11 mouse cellular contexts compared by ENCODE assay signal in genomic region chr3:87164099-87164815, GRCm38 (mm10). TPM values are rescaled to one million over a fixed set of nuclear protein-coding genes. Genes with fewer than 3 reads are reported as not detected.
A peak's percentile ranks its signal among the peaks of the same experiment; 100 is the strongest.
DNase-seq lines count a peak whose midpoint lies in the region; ATAC-seq and TF ChIP-seq lines count a peak whose summit lies in the region.
"Had no signal": no experiment of that assay in that cellular context is flagged by ENCODE, and none has a peak within 500 bp of the region (broad histone marks: within the 10 kb centered on the region; RNA-seq: fewer than 3 reads in every experiment).

No protein-coding gene starts in this region.

- peaks cover 69% of the 10 kb centered on the region for H3K4me1 ChIP-seq in heart, embryonic 11.5 days (ENCODE audit: control insufficient read depth, insufficient read depth, low read length)
- peaks cover 93% of the 10 kb centered on the region for H3K4me1 ChIP-seq in heart, embryonic 12.5 days (replicated peaks)
- H3K4me1 ChIP-seq in liver, adult 2 months (ENCODE audit: control insufficient read depth, insufficient read depth, low read length), result 0 out of 2 replicates have a peak, but pooled peaks cover 2% of the 10 kb centered on the region
- peaks cover 96% of the 10 kb centered on the region for H3K4me1 ChIP-seq in embryonic facial prominence, embryonic 10.5 days
- peaks cover 81% of the 10 kb centered on the region for H3K4me1 ChIP-seq in limb, embryonic 15.5 days

- H3K4me3 ChIP-seq in heart, embryonic 11.5 days (ENCODE audit: low read depth, low read length), result no peak overlapping the region
- H3K4me3 ChIP-seq in heart, embryonic 12.5 days, result no peak overlapping the region
- H3K4me3 ChIP-seq in liver, adult 2 months (ENCODE audit: insufficient read depth, low read depth, low read length), result no peak overlapping the region
- no peak overlapping the region for H3K4me3 ChIP-seq in embryonic facial prominence, embryonic 10.5 days
- no peak overlapping the region for H3K4me3 ChIP-seq in limb, embryonic 15.5 days
- H3K4me3 ChIP-seq: heart, adult 2 months had no signal

- 82% methylated on average over 6 of the region's 6 CpGs for WGBS in heart, embryonic 11.5 days (ENCODE audit: insufficient replicate concordance)
- 82% methylated on average over 6 of the region's 6 CpGs for WGBS in heart, embryonic 12.5 days
- 40% methylated on average over 6 of the region's 6 CpGs for WGBS in liver, adult 2 months
- 90% methylated on average over 6 of the region's 6 CpGs for WGBS in embryonic facial prominence, embryonic 10.5 days
- 75% methylated on average over 6 of the region's 6 CpGs for WGBS in limb, embryonic 15.5 days

- no peaks in the 10 kb centered on the region; the same call in 1 of the 2 replicates for H3K36me3 ChIP-seq in heart, embryonic 11.5 days (ENCODE audit: control insufficient read depth, insufficient read depth, low read length)
- peaks cover 20% of the 10 kb centered on the region; the same call in 1 of the 2 replicates for H3K36me3 ChIP-seq in heart, embryonic 12.5 days
- H3K36me3 ChIP-seq in liver, adult 2 months (ENCODE audit: control insufficient read depth, insufficient read depth, low read length), result no peaks in the 10 kb centered on the region
- H3K36me3 ChIP-seq in embryonic facial prominence, embryonic 10.5 days (replicated peaks), result peaks cover 74% of the 10 kb centered on the region
- peaks cover 3% of the 10 kb centered on the region; the same call in 1 of the 2 replicates for H3K36me3 ChIP-seq in limb, embryonic 15.5 days

- ATAC-seq in heart, embryonic 11.5 days (replicated peaks; ENCODE audit: insufficient number of reproducible peaks, low FRiP score, low TSS enrichment), result no peak
- no peak for ATAC-seq in heart, embryonic 12.5 days (ENCODE audit: insufficient number of reproducible peaks, low FRiP score)
- ATAC-seq in limb, embryonic 15.5 days (ENCODE audit: insufficient number of reproducible peaks, low FRiP score, low TSS enrichment, low read depth), result no peak
- ATAC-seq: CD4-positive, CD25-positive, alpha-beta regulatory T cell, adult 4 months had no signal

- TF ChIP-seq POLR2A in liver, adult 2 months (IDR thresholded peaks at IDR 0.05; ENCODE audit: extremely low read depth, insufficient read depth, low read length), result no peak

- peak overlapping the region; percentile 39; the same call in 1 of the 2 replicates for H3K9ac ChIP-seq in heart, embryonic 11.5 days (ENCODE audit: low read depth, low read length)
- H3K9ac ChIP-seq in heart, embryonic 12.5 days, result no peak overlapping the region
- no peak overlapping the region for H3K9ac ChIP-seq in liver, adult 2 months (ENCODE audit: low read depth, low read length)
- no peak overlapping the region for H3K9ac ChIP-seq in limb, embryonic 15.5 days

- H3K27me3 ChIP-seq in heart, embryonic 11.5 days (ENCODE audit: control insufficient read depth, insufficient read depth, low read length), result no peaks in the 10 kb centered on the region
- no peaks in the 10 kb centered on the region for H3K27me3 ChIP-seq in heart, embryonic 12.5 days (replicated peaks)
- H3K27me3 ChIP-seq in liver, adult 2 months (ENCODE audit: control insufficient read depth, insufficient read depth, low read length), result no peaks in the 10 kb centered on the region
- H3K27me3 ChIP-seq in embryonic facial prominence, embryonic 10.5 days (replicated peaks; ENCODE audit: low read depth, poor library complexity, severe bottlenecking), result no peaks in the 10 kb centered on the region
- H3K27me3 ChIP-seq in limb, embryonic 15.5 days, result no peaks in the 10 kb centered on the region

- DNase-seq in liver, adult 2 months (ENCODE audit: extremely low read depth, low read depth, low spot score), result peak; percentile 34
- DNase-seq in liver, result no peak
- peak; percentile 7 for DNase-seq in embryonic facial prominence, embryonic 10.5 days (ENCODE audit: low spot score)
- DNase-seq in cerebellum, adult 11 months, result no peak
- no peak for DNase-seq in embryo, embryonic 10 days (ENCODE audit: low spot score)
- DNase-seq: right cerebral cortex, postnatal 14 days had no signal

- no peak for TF ChIP-seq CTCF in liver, adult 2 months (IDR thresholded peaks at IDR 0.05; ENCODE audit: low read depth, low read length)

- H3K9me3 ChIP-seq in heart, embryonic 11.5 days (replicated peaks; ENCODE audit: control insufficient read depth, low read length), result no peaks in the 10 kb centered on the region
- no peaks in the 10 kb centered on the region for H3K9me3 ChIP-seq in heart, embryonic 12.5 days (replicated peaks)
- H3K9me3 ChIP-seq in embryonic facial prominence, embryonic 10.5 days, result no peaks in the 10 kb centered on the region
- no peaks in the 10 kb centered on the region for H3K9me3 ChIP-seq in limb, embryonic 15.5 days

- no peaks in the 10 kb centered on the region for H3K79me2 ChIP-seq in liver, adult 2 months (ENCODE audit: control insufficient read depth, insufficient read depth, low read length)

- no peak overlapping the region; the same call in 1 of the 2 replicates for H3K4me2 ChIP-seq in heart, embryonic 11.5 days
- no peak overlapping the region for H3K4me2 ChIP-seq in heart, embryonic 12.5 days
- no peak overlapping the region for H3K4me2 ChIP-seq in limb, embryonic 15.5 days

- peak overlapping the region; percentile 74; the same call in 1 of the 2 replicates for H3K27ac ChIP-seq in heart, embryonic 11.5 days (ENCODE audit: low read depth, low read length)
- no peak overlapping the region for H3K27ac ChIP-seq in heart, embryonic 12.5 days (ENCODE audit: poor library complexity, severe bottlenecking)
- no peak overlapping the region for H3K27ac ChIP-seq in liver, adult 2 months (replicated peaks; ENCODE audit: insufficient read depth, low read depth, low read length)
- H3K27ac ChIP-seq in embryonic facial prominence, embryonic 10.5 days (replicated peaks), result peak overlapping the region; percentile 40; the same call in 1 of the 2 replicates
- peak overlapping the region; percentile 81 for H3K27ac ChIP-seq in limb, embryonic 15.5 days

RNA-seq across cellular contexts. Expression of gene Kirrel, which starts 10.3 kb away (rescaled TPM):
- 9.9 and 12.6 TPM in 2 replicates for polyA plus RNA-seq in heart, embryonic 11.5 days (2014; fragmentation: Nextera tagmentation; extraction: Ambion mirVana)
- polyA plus RNA-seq in heart, embryonic 12.5 days (2016; fragmentation: Nextera tagmentation; extraction: Ambion mirVana), result 19.6 and 20.1 TPM in 2 replicates
- total RNA-seq in liver, adult 2 months (2014; rRNA removed), result 0.40 and 0.46 TPM in 2 replicates
- polyA plus RNA-seq in liver, adult 2 months (2012; rRNA removed), result 0.78 and 0.81 TPM in 2 replicates
- 17.4 and 18.4 TPM in 2 replicates for polyA plus RNA-seq in embryonic facial prominence, embryonic 10.5 days (2016; fragmentation: Nextera tagmentation; extraction: Ambion mirVana)
- 17.9 and 19.5 TPM in 2 replicates for polyA plus RNA-seq in limb, embryonic 15.5 days (2015; fragmentation: Nextera tagmentation; extraction: Ambion mirVana)
- polyA plus RNA-seq: CD4-positive, CD25-positive, alpha-beta regulatory T cell, adult 4 months had no signal

Comparison
In these comparisons a context has a peak if more than half of its experiments do, and no peak if none do; other contexts are left out.
1. H3K27ac ChIP-seq: peak in heart, embryonic 11.5 days (single experiment), embryonic facial prominence, embryonic 10.5 days (single experiment) and limb, embryonic 15.5 days (single experiment); none in heart, embryonic 12.5 days (single experiment) and liver, adult 2 months (single experiment).
2. DNase-seq: peak in liver, adult 2 months (single experiment) and embryonic facial prominence, embryonic 10.5 days (single experiment); none in liver (single experiment), cerebellum, adult 11 months (single experiment) and embryo, embryonic 10 days (single experiment).